Mouse (Mus musculus) neural tube, embryonic 14.5 days (tissue): ENCODE data around the gene Nr3c2. TPM values are rescaled to one million over a fixed set of nuclear protein-coding genes. Genes with fewer than 3 reads are reported as not detected.

Source experiments
- ATAC-seq: fragments of 200-750 bp; cut with Nextera tagmentation; 2 replicates; pipeline ENCODE4 v1.8.0; 2017; ENCODE audit warnings: low read depth, mild to moderate bottlenecking, moderate TSS enrichment, moderate library complexity
- H3K27ac ChIP-seq: fragments of 300-500 bp; sonication (generic); 2 replicates; pipeline ENCODE4 v1.5.1; 2014; ENCODE audit warnings: low read depth, mild to moderate bottlenecking, control low read depth, low read length, moderate library complexity, mixed read lengths
- H3K27me3 ChIP-seq: fragments of 300-500 bp; sonication (generic); 2 replicates; pipeline ENCODE4 v1.6.1; 2014; ENCODE audit warnings: low read length; ENCODE audit not compliant: control insufficient read depth, insufficient read depth
- H3K36me3 ChIP-seq: fragments of 300-500 bp; sonication (generic); 2 replicates; pipeline ENCODE4 v1.6.1; 2014; ENCODE audit warnings: low read length, mixed read lengths; ENCODE audit not compliant: control insufficient read depth, insufficient read depth
- H3K4me1 ChIP-seq: fragments of 300-500 bp; sonication (generic); 2 replicates; pipeline ENCODE4 v1.6.1; 2014; ENCODE audit warnings: low read length; ENCODE audit not compliant: control insufficient read depth, insufficient read depth
- H3K4me2 ChIP-seq: fragments of 300-500 bp; sonication (generic); 2 replicates; pipeline ENCODE4 v1.6.1; 2014; ENCODE audit warnings: mild to moderate bottlenecking, low read depth, low read length, control low read depth
- H3K4me3 ChIP-seq: fragments of 300-500 bp; sonication (generic); 2 replicates; pipeline ENCODE4 v1.5.1; 2014; ENCODE audit warnings: low read depth, low read length, control low read depth, mixed read lengths
- H3K9ac ChIP-seq: fragments of 300-500 bp; sonication (generic); replicated peaks from 2 replicates; pipeline ENCODE4 v1.6.1; 2014; ENCODE audit warnings: low read depth, mild to moderate bottlenecking, control low read depth, low read length, mixed read lengths
- H3K9me3 ChIP-seq: fragments of 300-500 bp; sonication (generic); 2 replicates; pipeline ENCODE4 v1.6.1; 2016; ENCODE audit warnings: low read length; ENCODE audit not compliant: control insufficient read depth
- WGBS: fragments of 180-500 bp; shearing (Covaris S2); extraction: QIAGEN DNeasy Blood & Tissue Kit; methylation state at CpG from one replicate; pipeline ENCODE4 v1.1.7; 2014; 5-methylcytosine and 5-hydroxymethylcytosine counted together
- polyA plus RNA-seq: library from polyadenylated mRNA; unstranded; fragments of >200 nt; fragmentation: Nextera tagmentation; extraction: Ambion mirVana; gene quantifications from 2 replicates; pipeline ENCODE4 v1.2.1, GENCODE M21; 2014

Gene Nr3c2
- polyA plus RNA-seq, 1 experiment from 2014 or later: 7.7 TPM

DNA sequence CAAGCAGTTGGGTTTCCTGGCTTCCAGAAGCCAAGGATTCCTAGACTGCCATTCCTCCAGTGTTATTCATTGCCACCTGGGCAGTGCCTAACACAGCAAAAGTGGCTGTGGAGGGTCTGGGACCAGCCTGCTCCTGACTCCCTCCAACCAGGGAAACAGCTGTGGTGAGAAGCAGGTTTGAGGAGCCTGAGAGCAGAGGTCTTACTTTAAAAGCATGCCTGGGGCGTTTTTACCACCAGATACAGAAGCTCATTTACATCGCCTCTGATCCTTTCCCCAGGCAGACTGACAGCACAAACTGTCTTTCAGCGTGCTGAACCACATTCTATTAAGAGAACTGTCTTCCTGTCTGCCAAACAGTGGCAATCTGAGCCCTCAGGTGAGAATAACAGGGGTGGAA lies 380.7 kb downstream of the Nr3c2 start:
- Histone ChIP-seq H3K4me3 (no peak overlapping the region), H3K9me3 (no peaks in the 10 kb centered on the region), H3K27ac (no peak overlapping the region), H3K4me2 (no peak overlapping the region), H3K4me1 (no peaks in the 10 kb centered on the region), H3K9ac (no peak overlapping the region), H3K27me3 (no peaks in the 10 kb centered on the region), H3K36me3 (no peaks in the 10 kb centered on the region)
- WGBS: 65% methylated on average over 3 of the region's 3 CpGs
- ATAC-seq: no peak

DNA sequence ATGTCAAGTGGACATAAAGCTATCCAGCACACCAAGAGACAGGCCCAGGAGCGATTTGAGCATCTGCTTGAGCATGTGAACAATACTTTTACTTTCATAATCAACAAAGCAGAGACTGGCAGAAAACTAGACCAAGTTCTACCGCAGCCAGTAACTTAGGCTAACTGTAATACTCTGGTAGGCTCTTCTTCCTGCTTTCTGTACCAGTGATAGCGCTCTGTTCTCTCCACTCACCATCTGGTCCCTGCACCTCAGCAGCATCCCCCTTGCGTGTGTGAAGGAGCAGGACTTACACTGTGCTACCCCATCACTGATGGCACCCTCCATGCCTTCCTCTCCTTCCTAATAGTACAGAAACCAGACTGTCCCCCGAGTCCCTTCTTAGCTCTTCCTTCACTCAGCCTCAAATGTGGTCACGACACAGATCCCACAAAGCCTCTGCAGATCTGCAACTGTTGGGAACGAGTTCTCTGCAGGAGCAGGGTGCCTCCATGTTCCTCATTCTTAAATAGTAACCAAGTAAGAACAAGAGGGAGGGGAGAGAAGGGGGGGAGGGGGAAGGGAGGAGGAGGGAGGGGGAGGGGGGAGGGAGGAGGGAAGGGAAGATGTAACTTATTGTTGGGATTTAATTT lies 383.5 kb downstream of the Nr3c2 start:
- no peak for ATAC-seq
- H3K9me3 ChIP-seq: no peaks in the 10 kb centered on the region
- 91% methylated on average over 7 of the region's 7 CpGs for WGBS
- H3K27ac ChIP-seq: no peak overlapping the region
- H3K27me3 ChIP-seq: no peaks in the 10 kb centered on the region
- H3K4me2 ChIP-seq: no peak overlapping the region
- H3K36me3 ChIP-seq: no peaks in the 10 kb centered on the region
- H3K4me3 ChIP-seq: no peak overlapping the region
- no peaks in the 10 kb centered on the region for H3K4me1 ChIP-seq
- no peak overlapping the region for H3K9ac ChIP-seq

DNA sequence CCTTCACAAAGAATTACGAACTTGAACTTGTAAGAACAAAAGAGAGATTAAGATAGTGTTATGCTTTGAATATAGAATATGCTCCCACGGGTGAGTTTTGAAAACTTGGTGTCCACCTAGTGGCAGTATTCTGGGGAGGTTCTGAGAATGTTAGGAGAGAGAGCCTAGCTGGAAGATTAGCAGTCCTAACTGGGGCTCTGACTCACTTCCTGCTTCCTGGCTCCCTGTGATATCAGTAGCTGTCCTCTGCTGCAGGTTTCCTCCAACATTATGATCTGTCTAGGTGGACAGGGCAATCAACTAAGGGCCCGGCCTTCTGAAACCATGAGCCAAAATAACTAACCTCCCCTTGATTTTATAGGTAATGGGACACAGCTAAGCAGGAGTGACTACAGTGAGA lies 385.2 kb downstream of the Nr3c2 start:
- WGBS: 93% methylated on average over 3 of the region's 3 CpGs

DNA sequence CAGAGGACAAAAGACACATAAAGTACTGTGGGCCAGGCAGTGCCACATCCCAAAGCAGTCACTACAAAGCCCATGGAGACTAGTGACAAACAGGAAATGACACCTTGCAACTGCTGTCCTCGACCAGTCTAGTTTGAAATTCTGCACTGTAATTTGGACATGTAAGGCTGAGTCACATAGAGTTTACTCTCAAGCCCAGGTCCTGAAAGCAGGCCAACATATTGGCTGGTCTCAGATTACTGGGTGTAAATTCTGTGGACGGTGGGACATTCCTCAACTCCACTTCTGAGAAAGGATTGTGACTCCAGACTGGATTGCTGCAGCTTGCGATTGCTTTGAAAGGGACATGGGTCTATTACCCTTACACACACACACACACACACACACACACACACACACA lies 388.8 kb downstream of the Nr3c2 start:
- WGBS: 71% methylated on average over 3 of the region's 3 CpGs
- Histone ChIP-seq H3K4me2 (no peak overlapping the region), H3K27me3 (no peaks in the 10 kb centered on the region), H3K27ac (no peak overlapping the region), H3K9me3 (no peaks in the 10 kb centered on the region), H3K9ac (no peak overlapping the region), H3K4me1 (no peaks in the 10 kb centered on the region), H3K4me3 (no peak overlapping the region), H3K36me3 (no peaks in the 10 kb centered on the region)
- ATAC-seq: no peak

More for the DNA sequence above, 385.2 kb downstream of the Nr3c2 start:
- no peak overlapping the region for H3K9ac ChIP-seq
- H3K27ac ChIP-seq: no peak overlapping the region
- no peak for ATAC-seq
- no peaks in the 10 kb centered on the region for H3K9me3 ChIP-seq
- no peak overlapping the region for H3K4me2 ChIP-seq
- no peaks in the 10 kb centered on the region for H3K4me1 ChIP-seq
- no peak overlapping the region for H3K4me3 ChIP-seq
- no peaks in the 10 kb centered on the region for H3K36me3 ChIP-seq
- H3K27me3 ChIP-seq: no peaks in the 10 kb centered on the region

DNA sequence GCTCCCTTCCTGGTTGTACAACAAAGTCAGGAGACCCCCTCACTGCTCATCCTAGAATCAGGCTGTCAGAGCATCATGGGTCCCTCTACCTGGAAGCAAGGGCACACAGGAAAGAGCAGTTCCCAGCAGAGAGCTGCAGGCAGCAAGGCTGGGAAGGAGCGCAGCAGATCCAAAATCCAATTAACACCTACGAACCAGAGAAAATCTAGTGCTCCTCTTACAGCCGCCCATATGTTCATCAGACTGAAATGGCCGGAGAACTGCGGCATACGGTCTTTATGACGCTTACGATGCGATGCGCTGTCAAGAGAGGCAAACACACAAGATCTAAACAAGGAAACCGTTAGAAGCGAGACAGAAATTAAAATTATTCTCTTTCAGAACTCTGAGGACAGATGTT lies 389.2 kb downstream of the Nr3c2 start:
- no peaks in the 10 kb centered on the region for H3K36me3 ChIP-seq
- no peak for ATAC-seq
- no peaks in the 10 kb centered on the region for H3K27me3 ChIP-seq
- no peak overlapping the region for H3K4me3 ChIP-seq
- no peaks in the 10 kb centered on the region for H3K9me3 ChIP-seq
- no peaks in the 10 kb centered on the region for H3K4me1 ChIP-seq
- H3K4me2 ChIP-seq: no peak overlapping the region
- 89% methylated on average over 12 of the region's 12 CpGs for WGBS
- no peak overlapping the region for H3K27ac ChIP-seq
- no peak overlapping the region for H3K9ac ChIP-seq

DNA sequence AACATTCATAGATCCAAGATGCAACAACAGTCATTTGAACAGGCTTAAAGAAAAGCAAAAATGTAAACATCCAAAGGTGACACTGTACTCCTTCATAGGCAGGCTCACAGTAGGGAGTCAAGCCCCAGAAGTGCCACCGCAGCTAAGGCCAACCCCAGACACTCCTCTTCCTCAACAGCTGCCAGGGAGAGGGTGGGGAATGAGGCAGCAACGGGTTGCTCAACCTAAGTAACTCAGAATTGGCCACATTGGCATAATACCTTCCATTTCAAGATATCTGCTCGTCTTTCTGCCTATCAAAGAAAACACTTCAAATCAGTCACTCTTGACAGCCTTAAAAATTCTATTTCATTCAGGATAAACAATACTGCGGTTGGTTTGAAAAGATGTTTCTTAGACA lies 392.9 kb downstream of the Nr3c2 start:
- Histone ChIP-seq H3K36me3 (no peaks in the 10 kb centered on the region), H3K9me3 (0 out of 2 replicates have a peak, but pooled peaks cover 4% of the 10 kb centered on the region), H3K27ac (no peak overlapping the region), H3K9ac (no peak overlapping the region), H3K27me3 (no peaks in the 10 kb centered on the region), H3K4me2 (no peak overlapping the region), H3K4me1 (no peaks in the 10 kb centered on the region), H3K4me3 (no peak overlapping the region)
- 64% methylated on average over 4 of the region's 4 CpGs for WGBS
- no peak for ATAC-seq

DNA sequence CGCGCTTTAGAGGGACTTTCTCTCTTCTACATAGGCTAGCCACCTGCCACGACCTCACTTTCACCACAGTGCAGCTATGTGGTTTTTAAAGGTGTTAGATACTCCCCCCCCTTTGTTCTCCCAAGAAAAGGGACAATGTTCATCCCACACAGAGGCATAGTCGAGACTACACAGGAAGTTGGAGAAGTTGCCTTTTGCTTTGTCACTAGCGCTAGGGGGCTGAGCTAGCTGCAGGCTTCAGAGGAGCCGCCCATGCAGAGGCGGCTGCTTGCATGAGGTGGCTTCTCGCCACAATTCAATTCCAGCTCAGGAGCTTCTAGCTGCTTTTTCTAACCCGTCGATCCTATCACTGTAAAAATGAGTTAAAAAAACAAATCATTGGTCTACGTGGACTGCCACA lies 393.4 kb downstream of the Nr3c2 start:
- ATAC-seq: no peak
- 57% methylated on average over 11 of the region's 11 CpGs for WGBS
- Histone ChIP-seq H3K27ac (no peak overlapping the region), H3K4me2 (no peak overlapping the region), H3K9me3 (0 out of 2 replicates have a peak, but pooled peaks cover 4% of the 10 kb centered on the region), H3K9ac (no peak overlapping the region), H3K36me3 (no peaks in the 10 kb centered on the region), H3K4me1 (no peaks in the 10 kb centered on the region), H3K27me3 (no peaks in the 10 kb centered on the region), H3K4me3 (no peak overlapping the region)

DNA sequence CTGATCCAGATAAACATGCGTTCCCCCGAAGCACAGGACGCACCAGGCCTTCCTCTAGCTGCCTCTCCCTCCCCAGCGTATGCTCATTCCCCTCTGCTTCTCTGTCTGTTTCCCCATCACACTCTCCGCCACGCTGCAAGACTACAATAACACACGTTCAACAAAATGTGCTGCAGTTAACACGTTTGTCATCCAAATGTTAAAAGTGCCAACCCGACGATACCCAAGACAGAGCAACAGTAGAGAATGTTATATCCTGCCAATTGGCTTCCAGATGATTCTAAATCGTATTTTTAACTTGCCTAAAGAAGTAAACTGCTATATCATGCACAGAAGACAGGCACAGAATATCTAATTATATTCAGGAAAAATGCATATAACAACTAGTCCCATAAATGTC lies 395.4 kb downstream of the Nr3c2 start:
- Histone ChIP-seq H3K9ac (no peak overlapping the region), H3K4me2 (no peak overlapping the region), H3K27me3 (no peaks in the 10 kb centered on the region), H3K4me1 (no peaks in the 10 kb centered on the region), H3K9me3 (0 out of 2 replicates have a peak, but pooled peaks cover 4% of the 10 kb centered on the region), H3K4me3 (no peak overlapping the region), H3K27ac (no peak overlapping the region), H3K36me3 (no peaks in the 10 kb centered on the region)
- no peak for ATAC-seq
- 88% methylated on average over 11 of the region's 11 CpGs for WGBS
